Mouse (Mus musculus): ENCODE data around the gene Mdc1. TPM values are rescaled to one million over a fixed set of nuclear protein-coding genes. Genes with fewer than 3 reads are reported as not detected.

Gene Mdc1
- polyA plus RNA-seq, 1 experiment from 2014 or later, result 21.6 TPM

DNA sequence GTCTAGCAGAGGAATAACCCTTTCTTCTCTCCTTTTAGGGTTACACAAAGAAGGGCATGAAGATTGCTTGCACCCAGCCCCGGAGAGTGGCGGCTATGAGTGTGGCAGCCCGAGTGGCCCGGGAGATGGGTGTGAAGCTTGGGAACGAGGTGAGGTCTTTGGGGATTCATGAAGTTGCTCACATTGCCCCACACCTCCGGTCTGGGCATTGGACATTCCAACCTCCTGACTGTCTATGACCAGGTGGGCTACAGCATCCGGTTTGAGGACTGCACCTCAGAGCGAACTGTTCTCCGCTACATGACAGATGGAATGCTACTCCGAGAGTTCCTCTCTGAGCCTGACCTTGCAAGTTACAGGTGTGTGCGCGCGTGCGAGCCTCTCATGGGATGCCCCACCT, 42.5 kb downstream of the Mdc1 start:
- Histone ChIP-seq H3K4me2 (no peak overlapping the region), H3K27ac (ENCODE audit: low read depth) (no peak overlapping the region), H3K9me3 (ENCODE audit: low read depth, low read length) (no peaks in the 10 kb centered on the region), H3K36me3 (ENCODE audit: insufficient read depth) (peaks cover 69% of the 10 kb centered on the region), H3K27me3 (ENCODE audit: insufficient read depth, low read length) (no peaks in the 10 kb centered on the region), H3K4me1 (ENCODE audit: insufficient read depth) (0 out of 2 replicates have a peak, but pooled peaks cover 5% of the 10 kb centered on the region), H3K9ac (no peak overlapping the region), H3K4me3 (ENCODE audit: low read depth, low read length) (no peak overlapping the region)
- DNase-seq (no peak), ATAC-seq (ENCODE audit: insufficient read depth) (no peak)
- TF ChIP-seq CTCF (IDR thresholded peaks at IDR 0.05; ENCODE audit: low read depth), result no peak
- 94% methylated on average over 14 of the region's 14 CpGs for WGBS

DNA sequence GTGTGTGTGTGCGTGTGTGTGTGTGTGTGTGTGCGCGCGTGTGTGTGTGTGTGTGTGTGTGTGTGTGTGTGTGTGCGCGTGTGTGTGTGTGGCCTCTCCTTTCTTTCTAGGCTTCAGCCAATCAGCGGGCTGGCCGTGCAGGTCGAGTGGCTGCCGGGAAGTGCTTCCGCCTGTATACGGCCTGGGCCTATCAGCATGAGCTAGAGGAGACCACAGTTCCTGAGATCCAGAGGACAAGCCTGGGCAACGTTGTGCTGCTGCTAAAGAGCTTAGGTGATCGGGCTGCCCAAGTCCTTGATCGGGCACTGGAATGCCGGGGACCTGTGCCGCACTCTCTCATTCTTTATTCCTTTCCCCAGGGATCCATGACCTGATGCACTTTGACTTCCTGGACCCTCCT, 46.4 kb downstream of the Mdc1 start:
- Histone ChIP-seq H3K4me2 (no peak overlapping the region), H3K36me3 (ENCODE audit: insufficient read depth) (peaks cover 94% of the 10 kb centered on the region), H3K9ac (no peak overlapping the region), H3K27me3 (ENCODE audit: insufficient read depth, low read length) (no peaks in the 10 kb centered on the region), H3K27ac (ENCODE audit: low read depth) (no peak overlapping the region), H3K4me3 (ENCODE audit: low read depth, low read length) (no peak overlapping the region), H3K9me3 (ENCODE audit: low read depth, low read length) (no peaks in the 10 kb centered on the region), H3K4me1 (ENCODE audit: insufficient read depth) (no peaks in the 10 kb centered on the region)
- whole genome bisulfite sequencing, result 89% methylated on average over 13 of the region's 17 CpGs
- TF ChIP-seq CTCF (IDR thresholded peaks at IDR 0.05; ENCODE audit: low read depth), result no peak
- DNase-seq (no peak), ATAC-seq (ENCODE audit: insufficient read depth) (no peak)

DNA sequence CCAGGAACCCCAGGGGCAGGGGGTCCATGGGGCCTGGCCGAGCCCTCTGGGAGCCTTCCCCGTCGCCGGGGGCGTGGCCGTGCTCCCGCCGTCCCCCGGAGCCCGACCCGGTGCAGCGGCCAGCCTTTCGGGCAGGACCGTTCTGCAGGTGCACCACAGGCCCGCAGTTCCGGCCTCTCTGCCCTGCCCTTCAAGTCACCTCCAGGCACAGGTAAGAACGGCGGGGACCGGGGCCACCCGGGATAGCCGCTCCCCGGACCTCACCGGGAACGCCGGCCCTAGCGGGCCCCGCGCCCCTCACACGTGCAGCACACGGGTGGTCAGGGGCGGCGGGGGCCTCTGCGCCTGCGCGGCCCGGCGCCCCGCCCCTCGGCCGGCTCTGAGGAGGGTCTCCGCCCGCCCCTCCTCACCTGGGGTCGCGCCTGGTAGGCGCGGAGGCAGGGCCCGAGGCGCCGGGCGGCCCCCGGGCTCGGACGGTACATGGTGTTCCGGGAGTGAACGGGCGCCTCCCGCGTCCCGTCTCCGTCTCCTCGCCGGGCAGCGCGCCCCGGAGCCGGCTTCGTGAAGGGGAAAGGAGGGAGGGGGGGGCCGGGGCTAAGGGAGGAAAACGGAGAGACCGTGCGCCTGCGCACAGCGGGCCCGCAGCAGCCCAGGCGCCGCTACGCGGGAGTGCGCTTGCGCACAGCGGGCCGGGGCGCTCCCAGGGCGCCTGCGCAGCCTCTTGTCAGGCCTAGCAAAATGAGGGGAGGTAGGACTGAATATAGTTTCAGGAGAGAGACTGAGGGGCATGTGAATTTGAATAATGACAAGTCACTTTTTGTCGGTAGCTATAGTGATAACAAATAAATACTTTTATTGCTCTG, 55.7 kb downstream of the Mdc1 start, which contains the start of gene 2310061I04Rik:
2310061I04Rik (minus strand) TSS at position 651 of the 863 bp plus-strand sequence.
- Histone ChIP-seq H3K27me3 (ENCODE audit: insufficient read depth, low read length) (no peaks in the 10 kb centered on the region), H3K36me3 (ENCODE audit: insufficient read depth) (peaks cover 51% of the 10 kb centered on the region), H3K4me2 (peak within 1 kb of the TSS; percentile 94), H3K9me3 (ENCODE audit: low read depth, low read length) (no peaks in the 10 kb centered on the region), H3K27ac (ENCODE audit: low read depth) (peak within 1 kb of the TSS; percentile 75), H3K9ac (peak within 1 kb of the TSS; percentile 80), H3K4me3 (ENCODE audit: low read depth, low read length) (peak within 1 kb of the TSS; percentile 79), H3K4me1 (ENCODE audit: insufficient read depth) (no peaks in the 10 kb centered on the region)
- DNase-seq (peak; percentile 97), ATAC-seq (ENCODE audit: insufficient read depth) (peak; percentile 91)
- no peak for TF ChIP-seq CTCF (IDR thresholded peaks at IDR 0.05; ENCODE audit: low read depth)
- WGBS, result under 1% methylated on average over 80 of the region's 86 CpGs

DNA sequence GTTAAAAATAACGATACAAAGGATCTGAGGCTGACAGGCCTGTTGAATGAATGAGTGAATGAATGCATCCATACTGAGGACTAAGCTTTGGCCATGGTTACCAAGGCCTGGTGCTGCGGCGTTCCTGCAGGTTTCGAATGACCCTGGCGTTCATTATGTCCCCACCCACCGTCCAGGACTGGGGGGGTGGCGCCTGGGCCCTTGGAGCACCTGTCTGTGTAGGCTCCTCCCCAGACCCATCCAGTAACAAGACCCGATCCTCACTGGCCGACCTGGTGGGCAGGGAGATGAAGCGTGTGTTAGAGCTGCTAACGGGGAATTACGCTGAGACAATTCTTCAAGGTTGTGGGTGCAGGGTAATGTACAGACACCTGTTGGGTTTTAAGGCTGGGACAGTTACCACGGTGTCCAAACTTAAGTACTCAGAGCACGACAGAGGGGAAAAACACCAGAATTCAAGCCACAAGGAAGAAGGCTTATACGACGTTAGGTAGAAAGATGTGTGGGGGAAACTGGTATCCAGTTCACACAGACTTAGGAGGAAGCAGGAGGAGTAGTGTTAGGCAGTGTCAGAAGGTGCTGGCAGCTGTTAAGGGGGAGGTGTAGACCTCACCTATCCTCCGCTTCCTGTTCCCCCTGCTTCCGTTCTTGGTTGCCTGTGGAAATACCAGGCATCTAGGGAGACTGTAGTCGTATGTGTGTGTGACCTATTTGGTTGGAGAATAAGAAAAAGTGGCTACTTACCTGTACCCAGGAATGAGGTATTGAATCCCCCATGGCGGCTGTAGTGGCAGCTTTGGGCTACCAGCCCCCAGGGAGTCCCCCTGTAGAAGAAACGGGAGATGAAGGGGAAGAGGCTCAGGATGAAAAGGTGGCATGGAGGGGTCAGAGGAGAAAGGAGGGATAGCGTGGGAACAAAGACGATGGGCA, 56.6 kb downstream of the Mdc1 start:
- ATAC-seq (ENCODE audit: insufficient read depth) (peak; percentile 43), DNase-seq (no peak)
- Histone ChIP-seq H3K9ac (peak overlapping the region; percentile 80; the same call in 1 of the 2 replicates), H3K4me1 (ENCODE audit: insufficient read depth) (no peaks in the 10 kb centered on the region), H3K27ac (ENCODE audit: low read depth) (peak overlapping the region; percentile 75; the same call in 1 of the 2 replicates), H3K9me3 (ENCODE audit: low read depth, low read length) (no peaks in the 10 kb centered on the region), H3K4me3 (ENCODE audit: low read depth, low read length) (peak overlapping the region; percentile 79), H3K36me3 (ENCODE audit: insufficient read depth) (peaks cover 48% of the 10 kb centered on the region), H3K4me2 (peak overlapping the region; percentile 94), H3K27me3 (ENCODE audit: insufficient read depth, low read length) (no peaks in the 10 kb centered on the region)
- no peak for TF ChIP-seq CTCF (IDR thresholded peaks at IDR 0.05; ENCODE audit: low read depth)
- 39% methylated on average over 23 of the region's 23 CpGs for WGBS

DNA sequence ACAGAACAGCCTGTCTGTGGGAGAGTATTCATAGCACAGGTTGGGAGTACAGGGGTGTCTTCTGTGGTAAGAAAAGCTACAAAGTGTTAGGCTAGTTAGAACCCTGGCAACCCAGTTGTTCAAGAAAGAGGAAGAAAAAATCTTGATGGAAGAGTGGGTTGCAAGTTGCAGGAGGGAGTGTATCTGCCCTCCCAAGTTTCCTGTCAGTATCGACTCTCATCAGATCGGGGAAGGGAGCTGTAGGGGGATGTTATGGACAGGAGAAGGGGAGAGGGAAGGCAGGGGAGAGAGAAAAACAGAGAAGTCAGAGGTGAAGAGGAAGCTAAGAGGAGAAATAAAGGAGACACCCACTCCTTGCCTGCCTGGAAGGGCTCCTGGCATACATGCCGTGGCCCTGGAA, 59.3 kb downstream of the Mdc1 start:
- no peak for DNase-seq
- no peak overlapping the region for H3K4me2 ChIP-seq
- no peaks in the 10 kb centered on the region for H3K27me3 ChIP-seq (ENCODE audit: insufficient read depth, low read length)
- H3K27ac ChIP-seq (ENCODE audit: low read depth), result no peak overlapping the region
- H3K9ac ChIP-seq, result no peak overlapping the region
- 83% methylated on average over 3 of the region's 3 CpGs for WGBS
- no peaks in the 10 kb centered on the region for H3K9me3 ChIP-seq (ENCODE audit: low read depth, low read length)
- no peak for ATAC-seq (ENCODE audit: insufficient read depth)
- H3K36me3 ChIP-seq (ENCODE audit: insufficient read depth), result peaks cover 51% of the 10 kb centered on the region
- TF ChIP-seq CTCF (IDR thresholded peaks at IDR 0.05; ENCODE audit: low read depth), result no peak
- no peaks in the 10 kb centered on the region for H3K4me1 ChIP-seq (ENCODE audit: insufficient read depth)
- H3K4me3 ChIP-seq (ENCODE audit: low read depth, low read length), result no peak overlapping the region

DNA sequence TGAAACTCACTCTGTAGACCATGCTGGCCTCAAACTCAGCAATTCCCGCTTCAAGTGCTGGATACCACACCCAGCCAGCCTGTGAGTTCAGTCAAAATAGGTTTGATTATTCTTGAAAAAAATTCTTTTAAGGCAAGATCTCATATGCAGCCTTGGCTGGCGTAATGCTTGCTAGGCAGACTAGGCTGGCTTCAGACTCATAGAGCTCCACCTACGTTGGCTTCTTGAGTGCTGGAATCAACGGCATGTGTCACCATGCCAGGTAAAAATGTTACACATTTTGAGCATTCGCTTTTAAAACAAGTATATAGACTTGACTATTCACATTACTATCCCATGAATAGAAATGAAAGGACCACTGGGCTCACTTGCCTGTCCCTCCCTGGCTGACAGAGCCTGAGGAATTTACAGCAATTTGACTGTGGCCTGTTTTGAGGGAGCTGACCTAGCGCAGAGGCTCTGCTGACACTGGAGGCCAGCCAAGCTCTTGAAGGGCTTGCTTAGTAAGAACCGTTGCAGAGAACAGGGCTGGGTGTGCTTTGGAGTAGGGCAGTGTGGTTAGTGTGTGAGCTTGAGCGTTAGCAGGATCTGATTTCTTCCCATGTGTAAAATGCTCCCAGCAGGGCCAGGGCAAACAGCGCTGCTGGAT, 62.2 kb downstream of the Mdc1 start:
- Histone ChIP-seq H3K4me2 (no peak overlapping the region), H3K27me3 (ENCODE audit: insufficient read depth, low read length) (no peaks in the 10 kb centered on the region), H3K27ac (ENCODE audit: low read depth) (no peak overlapping the region), H3K36me3 (ENCODE audit: insufficient read depth) (peaks cover 70% of the 10 kb centered on the region), H3K4me1 (ENCODE audit: insufficient read depth) (no peaks in the 10 kb centered on the region), H3K4me3 (ENCODE audit: low read depth, low read length) (no peak overlapping the region), H3K9ac (no peak overlapping the region), H3K9me3 (ENCODE audit: low read depth, low read length) (no peaks in the 10 kb centered on the region)
- whole genome bisulfite sequencing, result 87% methylated on average over 9 of the region's 9 CpGs
- DNase-seq (peak; percentile 17), ATAC-seq (ENCODE audit: insufficient read depth) (no peak)
- no peak for TF ChIP-seq CTCF (IDR thresholded peaks at IDR 0.05; ENCODE audit: low read depth)

Data from lung, embryonic 14.5 days (tissue).